Mouse (Mus musculus): Measurements from ENCODE around the gene Pde4c. TPM values are rescaled to one million over a fixed set of nuclear protein-coding genes. Genes with fewer than 3 reads are reported as not detected.
A peak's percentile ranks its signal among the peaks of the same experiment; 100 is the strongest.

The Pde4c gene
- total RNA-seq, 2 experiments from 2014 or later: 0.89 to 2.0 TPM

DNA sequence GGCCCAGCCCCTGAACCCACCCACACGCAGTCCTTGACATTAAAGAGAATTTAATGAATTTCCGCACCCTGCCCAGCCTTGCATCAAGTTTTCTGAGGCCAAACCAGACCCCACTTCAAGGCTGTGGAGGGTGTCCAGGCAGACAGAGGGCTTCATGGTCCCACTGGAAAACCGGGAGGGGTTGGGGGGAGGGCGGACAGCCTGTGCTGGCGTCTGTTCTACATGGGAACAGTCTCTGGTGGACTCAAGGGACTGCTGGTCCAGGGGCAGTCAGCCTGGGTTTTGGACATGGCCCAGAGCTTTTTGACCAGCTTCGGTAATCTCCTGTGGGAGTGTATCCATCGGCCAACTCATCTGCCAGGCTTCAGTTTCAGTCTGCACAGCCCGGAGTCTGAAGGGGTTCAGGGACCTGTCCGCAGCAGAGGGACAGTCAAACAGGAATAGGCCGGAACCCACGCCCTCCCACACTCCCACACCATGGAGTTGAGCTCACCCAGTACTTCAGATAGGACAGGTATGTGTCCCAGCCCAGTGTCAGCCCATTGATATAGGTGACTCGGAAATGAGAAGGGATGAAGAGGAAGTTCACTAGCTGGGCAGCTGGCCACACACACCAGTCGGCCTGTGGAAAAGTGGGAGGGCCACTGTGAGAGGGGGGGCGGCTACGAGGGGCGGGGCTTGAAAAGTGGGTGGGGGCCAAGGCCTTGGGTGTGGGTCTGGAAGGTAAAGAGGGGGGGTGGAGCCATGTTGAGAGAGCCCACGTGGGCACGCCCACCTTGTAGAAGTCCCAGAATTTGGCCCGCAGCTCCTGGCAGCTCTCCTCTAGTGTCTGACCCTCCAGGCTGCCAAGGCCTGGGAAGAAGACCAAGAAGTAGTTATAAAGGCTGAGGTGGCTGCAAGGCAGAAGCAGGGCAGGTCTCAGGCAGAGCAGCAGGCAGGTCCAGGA lies 35.4 kb downstream of the Pde4c start:
- intact Hi-C loops (cut with DNase I): loop anchor here (5.0 to 10.0 kb wide), 2 partner anchors 54 to 147 kb away; partner anchors contain the start of gene Iqcn
- DNase-seq (ENCODE audit: low spot score in 2 of 2): peak in 1 of 2 experiments; percentile 26

DNA sequence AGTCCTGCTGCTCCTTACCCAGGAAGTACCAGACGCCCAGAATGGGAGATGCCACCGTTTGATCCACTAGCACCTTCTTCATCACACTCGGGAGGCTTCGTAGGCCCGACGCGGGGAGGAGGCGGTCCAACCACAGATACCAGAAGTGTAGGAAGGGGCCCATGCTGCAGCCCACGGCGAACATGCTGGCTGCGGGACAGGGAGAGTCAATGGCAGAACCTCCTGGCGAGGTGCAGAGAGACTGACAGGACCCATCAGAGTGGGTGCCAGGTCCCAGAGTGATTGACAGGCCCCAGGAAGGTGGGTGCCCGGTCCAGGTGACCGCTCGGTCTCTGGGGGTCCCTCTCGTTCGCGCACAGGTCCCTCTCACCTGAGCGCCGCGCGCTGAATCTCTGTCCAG lies 36.8 kb downstream of the Pde4c start:
- intact Hi-C loops (cut with DNase I): loop anchor here (5.0 kb wide), 1 partner anchor 37 kb away; no protein-coding TSS in a partner anchor
- DNase-seq (ENCODE audit: low spot score in 2 of 2): no peak

DNA sequence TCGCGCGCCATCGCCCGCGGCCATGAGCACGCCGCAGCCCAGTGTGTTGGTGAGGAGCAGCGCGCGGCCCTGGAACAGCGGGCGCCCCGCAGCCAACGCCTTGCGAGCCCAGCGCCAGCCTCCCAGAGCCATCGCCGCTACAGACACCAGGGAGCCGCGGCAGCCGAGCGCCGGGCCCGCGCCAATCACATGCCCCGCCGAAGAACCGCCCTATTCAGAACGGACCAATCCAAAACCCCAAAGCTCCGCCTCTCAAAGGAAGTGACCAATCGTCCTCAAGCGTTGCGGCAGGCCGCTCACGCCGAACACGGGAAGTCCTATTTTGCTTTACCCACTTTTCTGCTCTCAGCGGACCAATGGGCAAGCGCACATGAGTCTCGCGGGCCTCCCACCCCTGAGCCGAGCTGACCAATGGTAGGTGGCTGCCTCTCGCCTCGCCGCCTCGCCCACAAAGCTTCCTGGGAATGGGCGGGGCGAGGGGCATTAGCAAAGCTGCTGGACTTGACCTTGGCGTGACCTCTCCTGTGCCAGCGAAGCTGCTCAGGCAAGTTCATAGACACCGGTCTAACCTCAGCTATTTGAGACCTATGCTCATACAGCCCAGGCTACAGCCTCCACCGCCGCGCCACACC lies 37.4 kb downstream of the Pde4c start, which contains the start of gene Mpv17l2:
Mpv17l2 (minus strand) TSS at position 172 of the 632 bp plus-strand sequence.
- peak; percentile 97 for DNase-seq (ENCODE audit: low spot score in 2 of 2)
- intact Hi-C loops (cut with DNase I): loop anchor here (5.0 kb wide), 1 partner anchor 36 kb away; no protein-coding TSS in a partner anchor

DNA sequence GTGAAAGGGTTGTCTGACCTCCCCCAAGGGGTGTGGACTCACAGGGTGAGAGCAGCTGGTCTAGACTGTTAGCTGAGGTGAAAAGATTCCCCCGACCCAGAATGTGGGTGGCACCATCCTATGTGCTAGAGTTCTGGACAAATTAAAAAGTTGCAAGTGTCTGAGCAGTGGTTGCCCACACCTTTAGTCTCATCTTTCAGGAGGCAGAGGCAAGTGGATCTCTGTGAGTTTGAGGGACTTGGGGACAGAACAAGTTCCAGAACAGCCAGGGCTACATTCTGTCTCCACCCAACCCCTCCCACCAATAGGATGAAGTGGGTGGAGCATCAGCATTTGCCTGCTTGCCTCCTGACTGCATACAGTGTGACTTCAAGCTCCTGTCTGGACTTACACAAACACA lies 38.6 kb downstream of the Pde4c start:
- intact Hi-C loops (cut with DNase I): loop anchor here (5.0 kb wide), 1 partner anchor 35 kb away; no protein-coding TSS in a partner anchor

DNA sequence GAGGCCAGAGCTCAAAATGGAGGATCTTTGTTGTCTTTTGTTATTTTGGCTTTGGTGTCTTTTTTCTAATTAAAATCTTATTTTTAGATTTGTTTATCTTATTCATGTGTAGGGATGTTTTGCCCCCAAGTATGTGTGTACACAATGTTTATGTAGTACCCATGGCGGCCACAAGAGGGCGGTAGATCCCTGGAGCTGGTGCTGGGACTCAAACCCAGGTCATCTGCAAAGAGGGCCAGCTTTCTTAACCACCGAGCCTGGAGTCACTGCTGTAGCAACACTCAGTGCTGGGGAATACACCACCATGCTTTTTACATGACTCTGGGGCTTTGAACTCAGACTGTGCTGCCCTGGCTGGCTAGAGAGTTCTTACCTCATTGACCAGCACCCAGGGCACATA lies 39.8 kb downstream of the Pde4c start:
- no peak for DNase-seq (ENCODE audit: low spot score in 2 of 2)
- intact Hi-C loops (cut with DNase I): loop anchor here (5.0 kb wide), 1 partner anchor 34 kb away; no protein-coding TSS in a partner anchor

More for the DNA sequence above, 38.6 kb downstream of the Pde4c start:
- no peak for DNase-seq (ENCODE audit: low spot score in 2 of 2)

DNA sequence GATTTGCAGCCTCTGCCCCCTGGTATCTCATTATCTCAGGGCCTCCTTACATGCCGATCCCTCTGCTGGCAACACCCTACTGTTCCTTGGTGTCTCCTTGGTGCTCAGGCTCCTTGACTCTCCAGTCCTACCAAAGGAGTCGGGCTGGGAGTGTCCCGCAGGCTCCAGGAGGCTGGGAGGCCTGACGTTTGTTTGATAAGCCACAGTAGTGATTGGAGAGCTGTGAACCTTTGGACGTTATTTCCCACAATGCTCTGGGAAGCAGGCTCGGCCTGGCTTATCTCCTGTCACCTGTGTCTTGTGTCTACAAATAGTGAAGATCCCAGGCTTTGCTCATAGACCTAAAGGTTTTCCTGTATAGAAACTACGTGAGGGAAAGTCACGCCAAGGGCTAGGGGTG lies 40.5 kb downstream of the Pde4c start:
- DNase-seq (ENCODE audit: low spot score in 2 of 2): no peak
- intact Hi-C loops (cut with DNase I): loop anchor here (5.0 kb wide), 1 partner anchor 33 kb away; no protein-coding TSS in a partner anchor

DNA sequence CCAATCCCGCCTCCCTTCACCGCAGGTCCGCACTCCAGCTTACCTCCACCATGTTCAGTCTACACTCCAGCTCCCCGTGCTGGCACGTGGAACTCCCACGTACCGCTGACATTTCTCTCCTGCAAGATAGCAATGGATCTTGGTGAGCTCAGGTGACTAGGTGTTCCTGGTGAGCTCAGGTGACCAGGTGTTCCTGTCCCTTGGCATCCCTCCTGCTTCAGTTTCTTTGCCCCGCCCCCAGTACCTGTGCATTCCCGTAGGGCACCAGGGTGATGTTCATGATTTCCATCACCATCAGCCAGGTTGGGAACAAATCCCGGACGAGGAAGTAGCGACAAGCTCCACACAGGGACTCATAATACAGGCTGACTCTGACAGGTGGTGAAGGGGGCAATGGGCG lies 41.2 kb downstream of the Pde4c start:
- intact Hi-C loops (cut with DNase I): loop anchor here (5.0 kb wide), 2 partner anchors 33 to 78 kb away; no protein-coding TSS in a partner anchor
- no peak for DNase-seq (ENCODE audit: low spot score in 2 of 2)

DNA sequence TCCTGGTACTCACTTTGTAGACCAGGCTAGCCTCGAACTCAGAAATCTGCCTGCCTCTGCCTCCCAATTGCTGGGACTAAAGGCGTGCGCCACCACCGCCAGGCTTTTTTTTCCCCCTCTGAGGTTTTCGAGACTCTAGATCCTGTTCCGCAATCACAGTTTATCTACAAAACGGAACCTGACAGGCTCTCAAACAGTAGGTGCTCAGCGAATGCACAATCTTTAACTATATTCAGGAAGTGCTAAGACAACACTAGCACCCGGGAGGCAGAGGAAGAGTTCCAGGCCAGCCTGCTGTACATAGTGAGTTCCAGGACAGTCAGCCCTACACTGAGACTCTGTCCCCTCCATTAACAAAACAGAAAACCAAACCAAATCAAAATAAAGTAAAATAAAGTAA lies 41.8 kb downstream of the Pde4c start:
- intact Hi-C loops (cut with DNase I): loop anchor here (5.0 kb wide), 1 partner anchor 77 kb away; no protein-coding TSS in a partner anchor

DNA sequence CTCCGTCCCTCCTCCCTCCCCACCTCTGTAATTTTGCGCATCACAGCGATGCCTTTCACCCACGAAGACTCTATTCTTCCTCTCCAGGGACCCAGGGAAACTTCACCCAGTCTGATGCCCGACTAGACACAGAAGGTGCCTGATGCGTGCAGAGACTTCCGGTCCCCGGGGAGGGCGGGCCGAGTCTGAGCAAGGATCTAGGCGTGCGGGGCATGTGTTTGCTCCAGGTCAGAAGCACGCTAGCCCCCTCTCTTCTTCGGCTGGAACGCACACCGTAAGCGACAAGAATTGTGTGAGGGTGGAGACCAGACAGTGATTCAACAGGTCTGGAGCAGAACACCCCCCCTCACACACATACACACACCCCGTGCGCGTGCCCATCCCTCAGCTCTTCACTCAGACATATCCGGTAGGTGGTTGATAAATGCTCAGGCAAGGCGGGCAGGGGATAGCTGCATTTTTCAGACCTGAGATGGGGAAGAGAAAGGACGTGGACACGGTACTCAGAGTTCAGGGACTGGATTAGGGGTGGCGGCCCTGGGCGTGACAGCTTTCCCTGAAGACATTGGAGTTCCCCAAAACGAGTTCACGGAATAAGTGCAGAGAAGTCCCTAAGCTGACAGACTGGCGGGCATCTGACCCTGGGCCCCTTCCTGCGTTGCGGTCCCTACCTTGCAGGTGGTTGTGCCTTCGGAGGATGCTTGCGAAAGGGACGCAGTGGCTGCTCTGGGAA lies 42.5 kb downstream of the Pde4c start:
- DNase-seq (ENCODE audit: low spot score in 2 of 2): no peak
- intact Hi-C loops (cut with DNase I): loop anchor here (5.0 kb wide), 1 partner anchor 76 kb away; no protein-coding TSS in a partner anchor

More for the DNA sequence above, 41.8 kb downstream of the Pde4c start:
- no peak for DNase-seq (ENCODE audit: low spot score in 2 of 2)

DNA sequence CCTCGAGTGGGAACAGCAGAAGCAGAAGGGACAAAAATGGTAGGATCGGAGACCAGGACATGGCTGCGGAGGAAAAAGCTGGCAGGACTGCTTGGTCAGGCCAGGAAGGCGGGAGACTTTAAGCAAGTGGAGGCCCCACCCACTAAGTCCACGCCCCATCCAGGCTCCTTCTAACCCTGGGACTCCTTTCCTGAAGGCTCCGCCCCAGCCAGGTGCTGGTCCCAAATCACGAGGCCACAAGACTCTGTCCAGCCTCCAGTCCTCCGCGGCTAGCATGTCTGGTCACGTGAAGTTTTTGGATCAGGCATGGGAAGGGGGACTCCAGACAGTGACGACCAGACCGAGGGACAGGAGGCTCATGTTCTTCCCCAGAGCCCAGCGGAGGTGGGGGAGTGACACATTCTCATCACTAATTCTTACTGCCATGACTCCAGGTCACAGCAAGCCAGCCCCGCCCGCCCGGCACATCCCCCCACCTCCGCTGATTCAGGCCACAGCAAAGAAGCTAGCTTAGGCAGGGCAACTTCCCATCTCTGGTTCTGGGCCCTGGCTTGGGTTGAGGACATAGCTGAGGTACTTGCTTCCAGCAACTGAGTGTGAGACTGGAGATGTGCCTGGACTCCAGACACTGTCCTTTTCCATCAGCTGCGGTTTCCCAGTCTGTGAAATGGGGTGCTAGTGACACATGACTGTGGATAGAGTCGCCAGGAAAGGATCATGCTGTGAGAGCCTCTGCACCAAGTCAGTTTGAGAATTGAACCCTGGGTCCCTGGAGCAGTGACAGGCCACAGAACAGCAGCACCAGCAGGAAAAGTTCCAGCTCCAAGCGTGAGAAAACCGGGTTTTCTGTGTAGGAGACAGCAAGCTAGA lies 43.3 kb downstream of the Pde4c start:
- no peak for DNase-seq (ENCODE audit: low spot score in 2 of 2)
- intact Hi-C loops (cut with DNase I): loop anchor here (5.0 kb wide), 1 partner anchor 75 kb away; no protein-coding TSS in a partner anchor

DNA sequence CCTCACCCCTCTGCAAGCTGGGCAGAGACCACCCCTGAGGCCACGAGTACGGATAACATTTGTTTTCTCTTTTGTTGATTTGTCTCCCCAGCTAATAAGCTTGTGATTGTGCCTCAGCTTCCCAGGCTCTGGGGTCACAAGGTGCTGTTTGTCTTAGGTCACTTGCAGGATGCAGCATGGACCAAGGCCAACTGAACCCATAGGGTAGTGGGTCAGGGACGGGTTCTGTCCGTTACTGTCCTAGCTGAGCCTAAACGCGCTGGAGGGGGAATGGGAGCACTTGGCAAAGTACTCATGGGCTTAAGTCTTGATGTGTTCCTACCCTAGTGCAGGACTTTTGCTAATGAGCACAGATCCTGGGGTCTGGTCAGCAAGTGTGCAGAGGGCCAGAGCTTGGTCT lies 44.0 kb downstream of the Pde4c start:
- intact Hi-C loops (cut with DNase I): loop anchor here (5.0 kb wide), 1 partner anchor 75 kb away; no protein-coding TSS in a partner anchor

DNA sequence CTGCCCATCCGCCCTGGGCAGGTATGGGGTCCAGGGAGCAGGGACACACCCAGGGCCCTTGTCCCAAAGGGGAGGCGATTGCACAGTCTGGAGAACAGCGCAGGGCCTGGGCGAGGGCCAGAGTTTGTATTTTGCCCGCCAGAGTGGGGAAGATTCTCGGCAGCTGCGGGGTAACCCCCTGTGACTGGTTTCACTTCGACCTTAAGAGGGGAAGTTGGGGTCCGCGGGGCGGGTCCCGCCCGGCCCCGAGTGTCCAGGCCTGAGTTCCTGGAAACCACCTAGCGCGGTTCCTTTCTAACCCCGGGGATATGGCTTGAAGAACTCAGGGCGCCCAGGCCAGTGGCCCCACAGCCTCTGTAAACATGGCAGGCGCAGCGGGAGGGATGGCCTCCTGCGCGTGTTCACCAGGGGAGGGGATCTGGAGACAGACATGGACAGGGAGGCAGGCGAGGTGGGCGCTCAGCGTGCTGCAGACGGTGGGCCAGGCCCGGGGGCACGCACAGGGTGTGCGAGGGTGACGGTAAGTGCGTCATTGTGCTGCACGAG lies 44.8 kb downstream of the Pde4c start:
- no peak for DNase-seq (ENCODE audit: low spot score in 2 of 2)
- intact Hi-C loops (cut with DNase I): loop anchor here (5.0 kb wide), 1 partner anchor 74 kb away; no protein-coding TSS in a partner anchor

More for the DNA sequence above, 44.0 kb downstream of the Pde4c start:
- DNase-seq (ENCODE audit: low spot score in 2 of 2): no peak

DNA sequence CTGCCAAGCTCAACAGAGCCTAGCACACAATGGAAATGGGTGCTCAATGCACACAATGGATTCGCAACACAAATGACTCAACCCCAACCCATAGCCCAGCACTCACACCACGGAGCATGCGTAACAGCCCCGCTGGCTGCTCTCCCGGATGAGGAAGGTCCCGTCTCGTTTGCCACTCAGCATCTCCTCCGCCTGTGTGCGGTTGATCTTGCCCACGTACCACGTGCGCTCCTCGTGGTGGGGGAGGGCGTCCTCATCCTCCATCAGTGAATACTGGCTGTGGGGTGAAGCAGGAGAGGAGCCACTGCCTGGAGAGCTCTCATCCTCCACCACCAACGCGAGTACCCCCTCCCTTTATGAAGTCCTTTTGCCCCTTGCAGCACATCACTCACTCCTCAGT lies 45.4 kb downstream of the Pde4c start:
- intact Hi-C loops (cut with DNase I): loop anchor here (5.0 kb wide), 1 partner anchor 73 kb away; no protein-coding TSS in a partner anchor
- DNase-seq (ENCODE audit: low spot score in 2 of 2): no peak

DNA sequence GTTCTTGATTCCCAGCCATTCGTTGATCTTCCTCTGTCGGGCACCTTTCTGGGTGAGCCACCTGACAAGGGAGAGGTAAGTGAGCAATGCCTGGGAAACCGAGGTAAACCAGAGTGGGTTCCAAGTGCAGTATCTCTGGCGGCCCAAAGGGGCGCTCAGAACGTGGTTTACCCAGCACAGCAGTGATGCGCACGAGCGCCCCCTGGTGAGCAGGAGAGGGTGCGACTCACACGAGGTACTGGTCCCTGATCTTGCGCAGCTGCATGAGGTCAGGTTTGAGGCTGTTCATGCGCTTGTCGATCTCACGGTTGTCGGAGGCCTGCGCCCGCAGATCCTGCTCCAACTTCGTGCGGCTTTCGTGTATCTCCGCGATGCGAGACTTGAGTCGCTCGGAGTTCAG lies 45.8 kb downstream of the Pde4c start:
- intact Hi-C loops (cut with DNase I): loop anchor here (5.0 kb wide), 1 partner anchor 73 kb away; no protein-coding TSS in a partner anchor
- peak; percentile 92 to 94 for DNase-seq (ENCODE audit: low spot score in 2 of 2)

DNA sequence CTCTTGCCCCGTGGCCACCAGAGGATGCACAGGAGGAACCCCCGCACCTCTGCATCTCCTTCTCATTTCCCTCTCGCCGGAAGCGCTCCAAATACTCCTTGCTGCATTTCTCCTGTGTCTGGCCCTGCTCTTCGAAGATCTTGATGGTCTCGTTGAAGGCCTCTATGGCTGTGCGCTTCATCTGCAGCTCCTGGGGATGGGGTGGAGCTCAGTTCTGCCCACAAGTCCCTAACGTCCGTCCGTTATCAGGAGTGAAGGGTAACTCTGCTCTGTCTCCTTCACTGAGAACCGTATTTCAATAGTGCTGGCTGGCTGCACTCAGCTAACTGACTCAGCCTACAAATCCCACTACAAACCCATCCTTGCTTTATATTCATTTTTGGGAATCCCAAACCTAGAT lies 46.3 kb downstream of the Pde4c start:
- intact Hi-C loops (cut with DNase I): loop anchor here (5.0 kb wide), 1 partner anchor 72 kb away; no protein-coding TSS in a partner anchor
- DNase-seq (ENCODE audit: low spot score in 2 of 2): no peak

DNA sequence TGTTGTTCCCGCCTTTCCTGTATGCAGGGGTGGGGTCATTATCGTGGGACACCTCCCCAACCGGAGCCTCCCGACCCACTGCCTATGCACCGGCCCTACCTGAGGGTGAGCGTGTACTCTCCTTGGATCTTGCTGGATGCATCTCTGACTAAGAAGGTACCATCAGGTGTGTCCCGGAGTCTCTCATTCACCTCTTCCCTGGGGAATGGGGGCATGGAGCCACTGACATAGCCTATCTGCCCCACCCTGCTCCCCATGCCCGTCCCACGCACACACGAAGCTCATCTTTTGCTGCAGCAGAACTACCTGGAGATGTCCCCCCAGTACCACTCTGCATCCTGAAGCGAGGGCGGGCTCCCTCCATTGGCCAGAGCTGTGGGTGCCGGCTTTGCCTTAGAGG lies 47.2 kb downstream of the Pde4c start:
- no peak for DNase-seq (ENCODE audit: low spot score in 2 of 2)
- intact Hi-C loops (cut with DNase I): no loop called here

DNA sequence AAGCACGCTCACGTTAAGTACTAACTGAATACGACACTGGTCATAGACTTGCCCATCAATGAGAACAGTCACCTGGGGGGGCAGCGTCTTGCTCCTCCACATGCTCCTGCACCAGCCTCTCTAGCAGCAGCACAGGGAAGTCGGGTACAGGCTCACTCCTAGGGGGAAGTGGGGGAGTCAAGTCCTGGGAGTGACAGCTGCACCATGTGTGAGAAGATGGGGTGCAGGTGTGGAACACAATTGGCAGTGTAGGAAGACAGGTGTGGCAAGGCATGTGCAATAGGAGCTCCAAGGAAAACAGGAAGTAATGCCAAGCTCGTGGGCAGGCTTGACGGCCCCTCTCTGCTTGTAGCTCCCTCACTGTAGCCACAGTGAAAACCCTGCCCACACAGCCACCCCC lies 47.7 kb downstream of the Pde4c start:
- DNase-seq (ENCODE audit: low spot score in 2 of 2): no peak
- intact Hi-C loops (cut with DNase I): no loop called here

DNA sequence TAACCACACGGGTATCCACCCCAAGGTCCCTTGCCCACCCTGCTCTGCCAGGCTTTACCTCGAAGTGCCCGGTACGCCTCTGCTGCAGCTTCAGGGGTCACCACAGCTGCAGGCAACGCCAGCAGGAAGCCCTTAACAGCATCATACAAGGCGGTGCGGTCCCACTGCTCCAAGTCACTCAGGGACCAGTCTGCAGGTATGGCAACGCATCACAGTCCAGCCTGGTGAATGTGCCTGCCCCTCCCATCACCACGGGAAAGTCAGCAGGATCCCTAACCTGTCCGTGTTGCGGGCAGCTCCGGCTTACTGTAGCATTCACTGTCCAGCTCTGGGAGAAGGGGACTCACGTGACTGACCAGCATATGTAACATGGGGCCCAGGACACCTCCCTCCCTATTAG lies 48.6 kb downstream of the Pde4c start:
- DNase-seq (ENCODE audit: low spot score in 2 of 2): no peak
- intact Hi-C loops (cut with DNase I): no loop called here

Data from left cerebral cortex, postnatal 36 days (tissue).